Comparison of ENCODE assay signal across 9 mouse cellular contexts in genomic region chr9:58201861-58202549, GRCm38 (mm10). TPM values are rescaled to one million over a fixed set of nuclear protein-coding genes. Genes with fewer than 3 reads are reported as not detected.
DNase-seq lines count a peak whose midpoint lies in the region; ATAC-seq and TF ChIP-seq lines count a peak whose summit lies in the region.
"Had no signal": no experiment of that assay in that cellular context is flagged by ENCODE, and none has a peak within 500 bp of the region (broad histone marks: within the 10 kb centered on the region; RNA-seq: fewer than 3 reads in every experiment).

No protein-coding gene starts in this region.

- peaks cover 73% of the 10 kb centered on the region for H3K27me3 ChIP-seq in embryonic facial prominence, embryonic 14.5 days (replicated peaks; ENCODE audit: control insufficient read depth, insufficient read depth, low read length)
- peaks cover 70% of the 10 kb centered on the region for H3K27me3 ChIP-seq in lung, postnatal 0 days (replicated peaks; ENCODE audit: insufficient read depth, low read length)
- H3K27me3 ChIP-seq: Patski had no signal

- H3K4me2 ChIP-seq in embryonic facial prominence, embryonic 14.5 days (ENCODE audit: low read depth, low read length) = peak overlapping the region; percentile 48
- H3K4me2 ChIP-seq in lung, postnatal 0 days (replicated peaks; ENCODE audit: low read depth, low read length) = no peak overlapping the region

- H3K27ac ChIP-seq in embryonic facial prominence, embryonic 14.5 days (replicated peaks; ENCODE audit: low read depth, low read length) = peak overlapping the region; percentile 21; the same call in 1 of the 2 replicates
- 0 out of 2 replicates have a peak overlapping the region, but pooled peaks have one; percentile 1 for H3K27ac ChIP-seq in olfactory bulb, adult 2 months (ENCODE audit: insufficient read depth, low read depth, low read length)
- no peak overlapping the region for H3K27ac ChIP-seq in lung, postnatal 0 days (ENCODE audit: low read length)

- TF ChIP-seq EP300 in lung, postnatal 0 days (IDR thresholded peaks at IDR 0.05) = no peak

- H3K9me3 ChIP-seq in embryonic facial prominence, embryonic 14.5 days (ENCODE audit: control insufficient read depth, low read length) = no peaks in the 10 kb centered on the region
- H3K9me3 ChIP-seq in lung, postnatal 0 days (ENCODE audit: low read length) = no peaks in the 10 kb centered on the region

- H3K36me3 ChIP-seq in embryonic facial prominence, embryonic 14.5 days (ENCODE audit: control insufficient read depth, insufficient read depth, low read length) = no peaks in the 10 kb centered on the region
- H3K36me3 ChIP-seq in lung, postnatal 0 days (ENCODE audit: insufficient read depth, low read length) = no peaks in the 10 kb centered on the region

- peaks cover 38% of the 10 kb centered on the region for H3K4me1 ChIP-seq in embryonic facial prominence, embryonic 14.5 days (ENCODE audit: control insufficient read depth, insufficient read depth, low read length)
- peaks cover 52% of the 10 kb centered on the region for H3K4me1 ChIP-seq in olfactory bulb, adult 2 months (ENCODE audit: control insufficient read depth, insufficient read depth, low read length)
- peaks cover 5% of the 10 kb centered on the region; the same call in 1 of the 2 replicates for H3K4me1 ChIP-seq in lung, postnatal 0 days (ENCODE audit: insufficient read depth, low read depth, low read length)

- H3K4me3 ChIP-seq in embryonic facial prominence, embryonic 14.5 days (ENCODE audit: low read depth, low read length) = peak overlapping the region; percentile 29
- peak overlapping the region; percentile 31 for H3K4me3 ChIP-seq in olfactory bulb, adult 2 months (ENCODE audit: insufficient read depth, low read depth, low read length)
- H3K4me3 ChIP-seq in lung, postnatal 0 days (ENCODE audit: low read depth, low read length) = no peak overlapping the region

- H3K9ac ChIP-seq in embryonic facial prominence, embryonic 14.5 days (ENCODE audit: low read depth, low read length) = no peak overlapping the region; the same call in 1 of the 2 replicates
- H3K9ac ChIP-seq in lung, postnatal 0 days (replicated peaks; ENCODE audit: low read depth) = no peak overlapping the region

- TF ChIP-seq POLR2A in olfactory bulb, adult 2 months (IDR thresholded peaks at IDR 0.05; ENCODE audit: insufficient read depth, low read depth, low read length) = no peak

- peak; percentile 29 for DNase-seq in layer of hippocampus, adult 11-12 months (ENCODE audit: low spot score)
- DNase-seq in layer of hippocampus, adult 9-11 months = no peak
- no peak for DNase-seq in embryonic facial prominence, embryonic 14.5 days (ENCODE audit: low spot score)
- peak; percentile 56 to 66 for DNase-seq in layer of hippocampus, postnatal 36 days
- DNase-seq in lung, adult 18-20 months = no peak
- DNase-seq in lung, postnatal 0 days (ENCODE audit: low spot score) = no peak
- no peak for DNase-seq in heart, postnatal 10 days

- intact Hi-C loops in heart, postnatal 10 days (cut with DNase I) = no loop called here

- ATAC-seq in embryonic facial prominence, embryonic 14.5 days (ENCODE audit: low read depth) = no peak
- no peak for ATAC-seq in lung, postnatal 0 days
- ATAC-seq: Patski had no signal

- TF ChIP-seq CTCF in olfactory bulb, adult 2 months (IDR thresholded peaks at IDR 0.05; ENCODE audit: insufficient read depth, low read depth, low read length) = no peak
- no peak for TF ChIP-seq CTCF in lung, postnatal 0 days (IDR thresholded peaks at IDR 0.05)

- WGBS in embryonic facial prominence, embryonic 14.5 days = under 1% methylated on average over 35 of the region's 37 CpGs
- WGBS in olfactory bulb, adult 2 months = 4% methylated on average over 37 of the region's 37 CpGs
- WGBS in lung, postnatal 0 days = 1% methylated on average over 37 of the region's 37 CpGs

RNA-seq across cellular contexts. Expression of gene Islr, which starts 2.1 kb away (rescaled TPM):
- 118 and 137 TPM in 2 replicates for polyA plus RNA-seq in embryonic facial prominence, embryonic 14.5 days (2014; fragmentation: Nextera tagmentation; extraction: Ambion mirVana)
- total RNA-seq in layer of hippocampus, postnatal 36 days (2021) = 10 to 100 TPM; 11.5 to 14.5 TPM
- polyA plus RNA-seq in olfactory bulb, adult 2 months (2012; ENCODE audit: insufficient read depth, insufficient read length, low replicate concordance, missing spikeins) = not detected in 2 replicates
- polyA plus RNA-seq in lung, postnatal 0 days (2015; fragmentation: Nextera tagmentation; extraction: Ambion mirVana) = 21.6 and 28.5 TPM in 2 replicates
- 10 to 100 TPM; 52.4 to 54.4 TPM for total RNA-seq in heart, postnatal 10 days (2021)

RNA-seq across cellular contexts. Expression of gene Islr2, which starts 2.1 kb away (rescaled TPM):
- polyA plus RNA-seq in embryonic facial prominence, embryonic 14.5 days (2014; fragmentation: Nextera tagmentation; extraction: Ambion mirVana) = 2.5 and 3.1 TPM in 2 replicates
- 100 to 1,000 TPM; 134 to 145 TPM for total RNA-seq in layer of hippocampus, postnatal 36 days (2021)
- not detected in 2 replicates for polyA plus RNA-seq in olfactory bulb, adult 2 months (2012; ENCODE audit: insufficient read depth, insufficient read length, low replicate concordance, missing spikeins)
- polyA plus RNA-seq in lung, postnatal 0 days (2015; fragmentation: Nextera tagmentation; extraction: Ambion mirVana) = not detected in 2 replicates
- 1 to 10 TPM; 2.5 to 4.5 TPM for total RNA-seq in heart, postnatal 10 days (2021)

RNA-seq across cellular contexts. Expression of gene Pml, which starts 47.6 kb away (rescaled TPM):
- 14.6 and 15.3 TPM in 2 replicates for polyA plus RNA-seq in embryonic facial prominence, embryonic 14.5 days (2014; fragmentation: Nextera tagmentation; extraction: Ambion mirVana)
- 10 to 100 TPM; 12.8 to 15.4 TPM for total RNA-seq in layer of hippocampus, postnatal 36 days (2021)
- not detected in 2 replicates for polyA plus RNA-seq in olfactory bulb, adult 2 months (2012; ENCODE audit: insufficient read depth, insufficient read length, low replicate concordance, missing spikeins)
- 6.4 and 6.8 TPM in 2 replicates for polyA plus RNA-seq in lung, postnatal 0 days (2015; fragmentation: Nextera tagmentation; extraction: Ambion mirVana)
- 10 to 100 TPM; 12.4 to 13.0 TPM for total RNA-seq in heart, postnatal 10 days (2021)

RNA-seq across cellular contexts. Expression of gene Stoml1, which starts 51.0 kb away (rescaled TPM):
- 25.0 and 34.1 TPM in 2 replicates for polyA plus RNA-seq in embryonic facial prominence, embryonic 14.5 days (2014; fragmentation: Nextera tagmentation; extraction: Ambion mirVana)
- total RNA-seq in layer of hippocampus, postnatal 36 days (2021) = 10 to 100 TPM; 71.3 to 79.0 TPM
- polyA plus RNA-seq in olfactory bulb, adult 2 months (2012; ENCODE audit: insufficient read depth, insufficient read length, low replicate concordance, missing spikeins) = not detected in 2 replicates
- 30.8 and 34.3 TPM in 2 replicates for polyA plus RNA-seq in lung, postnatal 0 days (2015; fragmentation: Nextera tagmentation; extraction: Ambion mirVana)
- 10 to 100 TPM; 15.5 to 15.6 TPM for total RNA-seq in heart, postnatal 10 days (2021)

Comparison
In these comparisons a context has a peak if more than half of its experiments do, and no peak if none do; other contexts are left out.
1. DNase-seq: peak in layer of hippocampus, adult 11-12 months (single experiment) and layer of hippocampus, postnatal 36 days (2 of 2); none in layer of hippocampus, adult 9-11 months (single experiment), embryonic facial prominence, embryonic 14.5 days (single experiment), lung, adult 18-20 months (0 of 2), lung, postnatal 0 days (single experiment) and heart, postnatal 10 days (0 of 2).